Mouse (Mus musculus) midbrain, embryonic 12.5 days (tissue): ENCODE data around the gene Spata17. TPM values are rescaled to one million over a fixed set of nuclear protein-coding genes. Genes with fewer than 3 reads are reported as not detected.

Source experiments
- ATAC-seq: fragments of 200-750 bp; cut with Nextera tagmentation; 2 replicates; pipeline ENCODE4 v1.8.0; 2017; ENCODE audit warnings: low read depth, moderate TSS enrichment, moderate library complexity; ENCODE audit not compliant: low FRiP score
- H3K27ac ChIP-seq: fragments of 300-500 bp; sonication (generic); replicated peaks from 2 replicates; pipeline ENCODE4 v1.5.1; 2016; ENCODE audit warnings: mild to moderate bottlenecking
- H3K27me3 ChIP-seq: fragments of 300-500 bp; sonication (generic); 2 replicates; pipeline ENCODE4 v1.6.1; 2016; ENCODE audit warnings: mild to moderate bottlenecking
- H3K36me3 ChIP-seq: fragments of 300-500 bp; sonication (generic); 2 replicates; pipeline ENCODE4 v1.6.1; 2016
- H3K4me1 ChIP-seq: fragments of 300-500 bp; sonication (generic); 2 replicates; pipeline ENCODE4 v1.6.1; 2016
- H3K4me2 ChIP-seq: fragments of 300-500 bp; sonication (generic); replicated peaks from 2 replicates; pipeline ENCODE4 v1.6.1; 2016; ENCODE audit warnings: mild to moderate bottlenecking, moderate library complexity
- H3K4me3 ChIP-seq: fragments of 300-500 bp; sonication (generic); 2 replicates; pipeline ENCODE4 v1.5.1; 2016; ENCODE audit warnings: mild to moderate bottlenecking
- H3K9ac ChIP-seq: fragments of 300-500 bp; sonication (generic); replicated peaks from 2 replicates; pipeline ENCODE4 v1.6.1; 2016; ENCODE audit warnings: mild to moderate bottlenecking, moderate library complexity
- H3K9me3 ChIP-seq: fragments of 300-500 bp; sonication (generic); 2 replicates; pipeline ENCODE4 v1.6.1; 2016; ENCODE audit warnings: mild to moderate bottlenecking
- WGBS: fragments of 180-500 bp; shearing (Covaris S2); methylation state at CpG from one replicate; pipeline ENCODE4 v1.1.7; 2016; 5-methylcytosine and 5-hydroxymethylcytosine counted together
- polyA plus RNA-seq: library from polyadenylated mRNA; unstranded; fragments of >200 nt; fragmentation: Nextera tagmentation; extraction: Ambion mirVana; gene quantifications from 2 replicates; pipeline ENCODE4 v1.2.1, GENCODE M21; 2016

Spata17 gene
- polyA plus RNA-seq, 1 experiment from 2014 or later: 1.2 TPM

DNA sequence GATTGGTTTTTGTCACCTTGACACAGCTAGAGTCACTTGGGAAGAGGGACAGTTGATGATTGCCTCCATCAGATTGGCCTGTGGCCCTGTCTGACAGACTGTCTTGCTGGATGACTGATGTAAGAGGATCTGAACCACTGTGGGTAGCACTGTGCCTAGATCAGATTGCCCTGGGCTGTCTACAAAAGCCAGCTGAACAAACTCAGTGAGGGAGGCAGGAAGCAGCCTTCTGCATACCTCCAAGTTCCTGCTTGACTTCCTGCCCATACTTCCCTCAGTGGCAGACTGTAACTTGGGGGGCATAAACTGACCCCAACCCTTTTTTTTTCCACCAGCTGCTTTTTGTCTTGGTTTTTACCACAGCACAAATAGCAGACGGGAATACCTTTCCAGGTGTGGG, 199.6 kb downstream of the Spata17 start:
- ATAC-seq: no peak
- no peak overlapping the region for H3K4me2 ChIP-seq
- H3K27me3 ChIP-seq: no peaks in the 10 kb centered on the region
- 90% methylated on average over 1 of the region's 1 CpGs for WGBS
- no peaks in the 10 kb centered on the region for H3K9me3 ChIP-seq
- no peak overlapping the region for H3K9ac ChIP-seq
- H3K36me3 ChIP-seq: no peaks in the 10 kb centered on the region
- no peak overlapping the region for H3K27ac ChIP-seq
- H3K4me1 ChIP-seq: no peaks in the 10 kb centered on the region
- no peak overlapping the region for H3K4me3 ChIP-seq

DNA sequence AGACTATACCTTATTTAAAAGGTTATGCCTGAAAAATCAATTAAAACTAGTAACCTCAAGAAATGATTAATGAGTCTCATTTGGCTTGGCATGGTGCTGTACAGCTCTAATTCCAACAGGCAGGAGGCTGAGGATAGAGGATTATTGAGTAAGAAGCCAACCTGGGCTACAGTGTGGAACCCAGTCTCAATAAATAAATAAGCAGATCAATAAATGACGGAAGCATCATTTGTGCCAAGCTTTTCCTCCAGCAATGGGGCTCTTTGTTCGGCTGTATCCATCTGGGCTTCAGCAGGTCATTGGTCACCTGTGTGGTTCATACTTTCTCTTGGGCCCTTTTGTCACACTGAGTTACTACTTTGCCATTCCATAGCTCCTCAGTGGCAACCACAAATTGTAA, 201.1 kb downstream of the Spata17 start:
- Histone ChIP-seq H3K27ac (no peak overlapping the region), H3K9me3 (no peaks in the 10 kb centered on the region), H3K27me3 (no peaks in the 10 kb centered on the region), H3K4me2 (no peak overlapping the region), H3K9ac (no peak overlapping the region), H3K36me3 (no peaks in the 10 kb centered on the region), H3K4me3 (no peak overlapping the region), H3K4me1 (no peaks in the 10 kb centered on the region)
- ATAC-seq: no peak
- WGBS: 89% methylated on average over 2 of the region's 2 CpGs

DNA sequence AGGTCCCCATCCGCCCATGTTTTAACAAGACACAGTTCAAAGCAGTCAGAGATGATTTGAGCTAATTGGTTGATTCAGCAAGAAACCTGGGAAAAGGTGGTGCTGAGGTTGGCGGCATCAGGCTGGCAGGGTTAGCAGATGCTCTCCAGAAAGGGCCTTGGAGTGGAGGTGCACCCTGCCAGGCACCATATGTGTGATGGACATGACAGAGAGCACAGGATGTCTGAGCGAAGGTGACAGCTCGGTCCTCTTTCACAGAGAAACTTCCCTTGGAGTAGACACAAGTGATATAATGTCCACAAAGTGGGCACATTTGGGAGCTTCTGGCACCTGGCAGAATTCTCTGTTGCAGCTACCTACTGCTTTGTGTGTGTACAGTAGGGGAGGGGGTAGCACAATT, 203.7 kb downstream of the Spata17 start:
- Histone ChIP-seq H3K9me3 (no peaks in the 10 kb centered on the region), H3K36me3 (no peaks in the 10 kb centered on the region), H3K4me1 (no peaks in the 10 kb centered on the region), H3K4me2 (no peak overlapping the region), H3K27me3 (no peaks in the 10 kb centered on the region), H3K9ac (no peak overlapping the region), H3K4me3 (no peak overlapping the region), H3K27ac (no peak overlapping the region)
- no peak for ATAC-seq
- 91% methylated on average over 4 of the region's 4 CpGs for WGBS

DNA sequence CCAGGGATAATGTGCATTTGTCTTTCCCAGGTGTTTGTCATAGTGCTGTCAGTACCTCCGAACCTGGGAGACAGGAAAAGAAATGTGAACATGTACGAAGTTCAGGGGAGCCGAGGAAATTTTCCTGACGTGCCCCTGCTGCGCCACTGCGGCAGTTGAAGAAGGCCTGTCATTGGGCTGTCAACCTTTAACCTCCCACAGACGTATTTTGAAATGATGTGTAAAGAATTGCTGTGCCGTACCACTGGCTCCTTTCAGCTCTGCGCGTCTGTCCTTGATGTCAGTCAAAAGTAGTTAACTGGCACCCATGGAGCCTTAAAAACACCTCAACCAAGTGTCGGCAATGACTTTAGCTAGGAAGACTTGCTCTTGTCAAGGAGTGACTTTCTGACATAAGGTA, 205.2 kb downstream of the Spata17 start:
- no peak overlapping the region for H3K4me2 ChIP-seq
- no peaks in the 10 kb centered on the region for H3K9me3 ChIP-seq
- H3K36me3 ChIP-seq: no peaks in the 10 kb centered on the region
- H3K27me3 ChIP-seq: no peaks in the 10 kb centered on the region
- no peak overlapping the region for H3K9ac ChIP-seq
- H3K27ac ChIP-seq: no peak overlapping the region
- no peak for ATAC-seq
- WGBS: 75% methylated on average over 11 of the region's 11 CpGs
- no peak overlapping the region for H3K4me3 ChIP-seq
- H3K4me1 ChIP-seq: no peaks in the 10 kb centered on the region

DNA sequence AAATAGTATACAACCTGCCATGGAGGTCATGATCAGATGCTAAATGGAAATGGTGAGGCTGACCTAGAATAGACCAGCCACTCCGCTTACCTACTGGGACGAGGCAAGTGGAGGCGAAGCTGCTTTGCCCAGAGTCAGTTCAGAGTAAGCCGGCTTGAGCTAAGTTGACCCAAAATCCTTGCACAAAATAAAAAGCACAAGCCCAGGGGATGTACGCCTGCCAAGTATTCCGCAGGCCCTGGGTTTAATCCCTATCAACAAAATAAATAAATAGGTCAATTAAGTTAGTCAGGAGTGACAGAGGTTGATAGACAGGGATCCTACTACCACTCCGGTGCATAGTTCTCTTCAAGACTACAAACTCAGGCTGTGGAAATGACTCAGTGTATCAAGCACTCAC, 207.0 kb downstream of the Spata17 start:
- ATAC-seq: no peak
- no peaks in the 10 kb centered on the region for H3K36me3 ChIP-seq
- no peaks in the 10 kb centered on the region for H3K27me3 ChIP-seq
- peaks cover 6% of the 10 kb centered on the region; the same call in 1 of the 2 replicates for H3K4me1 ChIP-seq
- no peak overlapping the region for H3K27ac ChIP-seq
- no peak overlapping the region for H3K4me3 ChIP-seq
- WGBS: 83% methylated on average over 7 of the region's 7 CpGs
- H3K9ac ChIP-seq: no peak overlapping the region
- H3K9me3 ChIP-seq: no peaks in the 10 kb centered on the region
- H3K4me2 ChIP-seq: no peak overlapping the region

DNA sequence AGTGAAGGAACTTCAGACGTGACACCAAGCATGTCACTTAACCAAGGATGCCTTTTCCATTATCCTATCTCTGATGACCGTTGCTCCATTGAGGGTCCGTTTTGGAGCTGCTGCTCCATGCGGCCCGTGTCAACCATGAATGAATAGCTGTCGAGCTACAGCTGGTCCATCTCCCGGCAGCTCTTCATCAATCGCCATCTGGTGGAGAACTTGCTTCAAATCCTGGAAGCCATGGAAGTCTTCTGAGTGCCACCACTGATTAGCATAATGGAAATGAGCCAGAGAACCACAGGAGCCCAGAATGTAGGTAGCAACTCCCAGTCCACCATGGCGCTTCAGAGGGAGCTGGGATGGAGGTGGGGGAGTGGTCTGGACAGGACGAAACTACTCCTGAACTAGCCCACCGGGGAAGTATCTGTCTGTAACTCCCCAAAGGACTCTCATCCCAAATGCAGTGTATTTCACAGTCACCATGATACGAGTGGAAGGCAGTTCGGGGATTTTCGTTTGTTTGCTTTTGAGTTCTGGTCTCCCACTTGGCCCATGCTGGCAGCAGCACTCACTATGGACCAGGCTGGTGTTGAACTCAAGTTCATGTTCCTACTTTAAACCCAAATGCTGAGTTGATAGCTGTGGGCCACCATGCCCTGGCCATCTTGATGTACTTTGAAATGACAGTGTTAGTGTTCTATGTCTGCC, 208.9 kb downstream of the Spata17 start:
- Histone ChIP-seq H3K9me3 (no peaks in the 10 kb centered on the region), H3K9ac (no peak overlapping the region), H3K4me1 (peaks cover 8% of the 10 kb centered on the region; the same call in 1 of the 2 replicates), H3K36me3 (no peaks in the 10 kb centered on the region), H3K4me3 (no peak overlapping the region), H3K27me3 (no peaks in the 10 kb centered on the region), H3K27ac (no peak overlapping the region), H3K4me2 (no peak overlapping the region)
- WGBS: 91% methylated on average over 14 of the region's 14 CpGs
- no peak for ATAC-seq

DNA sequence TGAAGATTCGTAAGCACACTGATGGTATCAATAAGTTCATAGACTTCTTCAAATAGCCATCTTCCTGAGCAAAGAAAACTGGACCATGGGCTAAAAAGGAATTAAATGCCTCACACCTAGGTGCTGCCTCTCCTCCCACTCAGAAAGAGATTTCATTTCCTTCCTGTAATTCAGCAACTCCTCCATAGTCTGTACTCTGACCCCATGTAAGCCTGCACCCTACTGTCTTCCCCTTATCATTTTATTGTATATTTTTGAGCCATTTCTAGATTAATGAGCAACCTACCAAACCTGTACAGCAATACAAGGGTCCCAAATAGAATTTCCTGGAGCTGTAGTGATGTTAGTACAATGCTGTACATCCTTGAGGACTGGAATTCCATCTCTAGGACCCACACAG, 211.0 kb downstream of the Spata17 start:
- H3K27ac ChIP-seq: no peak overlapping the region
- H3K4me2 ChIP-seq: no peak overlapping the region
- H3K9me3 ChIP-seq: no peaks in the 10 kb centered on the region
- no peaks in the 10 kb centered on the region for H3K27me3 ChIP-seq
- no peaks in the 10 kb centered on the region for H3K36me3 ChIP-seq
- H3K4me3 ChIP-seq: no peak overlapping the region
- 88% methylated on average over 1 of the region's 1 CpGs for WGBS
- H3K4me1 ChIP-seq: peaks cover 8% of the 10 kb centered on the region; the same call in 1 of the 2 replicates
- no peak for ATAC-seq
- H3K9ac ChIP-seq: no peak overlapping the region

DNA sequence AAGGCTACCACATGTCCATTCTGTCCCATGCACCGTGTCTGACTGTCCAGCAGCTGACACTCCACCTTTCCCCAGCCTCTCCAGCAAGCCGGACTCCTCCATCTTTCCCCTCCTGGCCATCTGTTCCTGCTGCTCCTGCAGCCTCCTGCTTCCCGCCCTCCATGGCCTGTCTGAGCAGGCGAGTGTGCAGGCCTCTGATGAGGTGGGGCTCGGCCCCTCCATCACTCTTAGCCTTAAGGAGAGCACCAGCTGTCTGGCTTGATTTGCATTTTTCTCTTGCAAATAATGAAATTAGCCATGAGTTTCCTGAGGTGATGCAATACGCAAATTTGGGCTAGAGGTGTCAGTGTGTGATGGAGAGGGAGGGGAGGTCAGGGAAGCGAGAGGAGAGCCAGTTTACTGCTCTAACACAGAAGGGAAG, 211.8 kb downstream of the Spata17 start:
- Histone ChIP-seq H3K9ac (no peak overlapping the region), H3K4me3 (no peak overlapping the region), H3K4me2 (no peak overlapping the region), H3K4me1 (peaks cover 8% of the 10 kb centered on the region; the same call in 1 of the 2 replicates), H3K27ac (no peak overlapping the region), H3K9me3 (no peaks in the 10 kb centered on the region), H3K36me3 (no peaks in the 10 kb centered on the region), H3K27me3 (no peaks in the 10 kb centered on the region)
- WGBS: 66% methylated on average over 7 of the region's 7 CpGs
- ATAC-seq: peak; percentile 68

DNA sequence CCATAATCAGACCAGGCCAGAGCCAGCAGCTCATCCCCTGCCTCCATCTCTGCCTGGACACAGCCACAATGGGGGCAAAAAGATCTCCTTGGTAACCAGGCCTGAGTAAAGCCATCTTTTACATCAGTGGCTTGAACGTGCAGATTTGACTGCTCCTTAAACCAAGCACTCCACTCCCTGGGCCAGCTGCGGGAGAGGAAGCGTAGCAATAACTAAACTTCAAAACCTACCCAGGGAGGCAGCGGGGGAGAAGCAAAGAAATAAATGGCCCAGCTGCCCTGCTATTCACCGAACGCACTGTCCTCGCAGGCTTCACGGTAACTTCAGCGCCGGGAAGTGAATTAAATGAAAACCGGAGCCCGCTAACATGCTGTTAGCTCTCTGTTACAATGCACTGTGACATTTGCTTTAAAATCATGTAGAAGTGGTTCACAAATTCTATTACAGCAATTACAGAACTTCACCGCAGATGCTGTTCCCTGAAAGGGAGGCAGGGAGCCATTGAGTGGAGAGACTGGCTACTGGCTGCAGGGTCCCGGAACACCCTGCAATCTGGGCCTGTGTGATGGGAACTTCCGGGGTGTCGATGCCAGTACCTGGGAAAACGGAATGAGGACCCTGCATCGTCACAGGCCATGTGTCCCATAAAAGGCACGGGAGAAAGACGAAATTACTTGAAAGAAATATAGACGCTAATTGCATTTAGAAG, 217.5 kb downstream of the Spata17 start:
- no peak overlapping the region for H3K4me2 ChIP-seq

More for the DNA sequence above, 217.5 kb downstream of the Spata17 start:
- Histone ChIP-seq H3K27me3 (no peaks in the 10 kb centered on the region; the same call in 1 of the 2 replicates), H3K36me3 (no peaks in the 10 kb centered on the region), H3K9ac (no peak overlapping the region), H3K27ac (peak overlapping the region; percentile 42; the same call in 1 of the 2 replicates), H3K4me1 (peaks cover 4% of the 10 kb centered on the region), H3K9me3 (peaks cover 4% of the 10 kb centered on the region; the same call in 1 of the 2 replicates), H3K4me3 (no peak overlapping the region)
- WGBS: 65% methylated on average over 21 of the region's 21 CpGs
- ATAC-seq: peak; percentile 56

Other genes with a start within 250 kb of the Spata17 start
- gene D1Pas1, start 248.0 kb downstream of the Spata17 start, polyA plus RNA-seq: 0.16 and 0.20 TPM in 2 replicates
- gene Gpatch2, start within 50 bp of the Spata17 start, polyA plus RNA-seq: 31.0 and 31.1 TPM in 2 replicates